Mouse (Mus musculus): Measurements from ENCODE around the gene Gria1.

GRCm38 (mm10) chr11:57070196-57070901 is 59.2 kb downstream of the Gria1 start:
- TF ChIP-seq POLR2A (IDR thresholded peaks at IDR 0.05; ENCODE audit: insufficient read length, low read depth) = no peak
- TF ChIP-seq E2F4 (IDR thresholded peaks at IDR 0.05; ENCODE audit: insufficient read depth) = no peak
- no peak for TF ChIP-seq MAX (IDR thresholded peaks at IDR 0.05; ENCODE audit: low read depth)
- no peak for TF ChIP-seq TCF3 (IDR thresholded peaks at IDR 0.05; ENCODE audit: insufficient read length, low read depth)
- no peak for TF ChIP-seq REST (IDR thresholded peaks at IDR 0.05; ENCODE audit: insufficient read depth, insufficient read length)
